Mouse (Mus musculus) lung, postnatal 14 days (tissue): ENCODE data around the gene Mical3.

Experiments
- DNase-seq: peaks from one replicate; pipeline ENCODE4 v3.0.0; 2021

The Mical3 gene

GRCm38 (mm10) chr6:121051411-121051810 is 79.4 kb downstream of the Mical3 start:
- no peak for DNase-seq

DNA sequence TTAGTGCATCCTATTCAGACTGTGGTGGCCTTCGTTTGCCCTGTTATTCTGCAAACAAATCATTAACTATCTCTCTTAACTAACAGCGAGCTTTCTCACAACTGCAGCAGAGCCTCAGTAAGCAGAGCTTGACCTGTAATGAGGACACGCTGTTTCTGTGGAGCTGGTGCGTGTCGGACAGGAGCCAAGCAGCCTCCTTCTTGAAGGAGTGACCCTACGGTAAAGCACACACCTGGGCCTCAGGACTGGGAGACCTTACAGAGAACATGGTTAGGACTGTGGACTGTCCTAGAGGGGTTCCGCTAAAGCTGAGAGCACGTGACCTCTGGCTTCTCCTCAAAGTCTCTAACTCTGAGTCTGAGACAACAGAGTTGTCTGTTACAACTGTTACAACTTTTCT is 82.1 kb downstream of the Mical3 start:
- no peak for DNase-seq

- DNase-seq, result no peak
These were observed 85.3 kb downstream of the Mical3 start for GRCm38 (mm10) chr6:121045345-121046080.

DNA sequence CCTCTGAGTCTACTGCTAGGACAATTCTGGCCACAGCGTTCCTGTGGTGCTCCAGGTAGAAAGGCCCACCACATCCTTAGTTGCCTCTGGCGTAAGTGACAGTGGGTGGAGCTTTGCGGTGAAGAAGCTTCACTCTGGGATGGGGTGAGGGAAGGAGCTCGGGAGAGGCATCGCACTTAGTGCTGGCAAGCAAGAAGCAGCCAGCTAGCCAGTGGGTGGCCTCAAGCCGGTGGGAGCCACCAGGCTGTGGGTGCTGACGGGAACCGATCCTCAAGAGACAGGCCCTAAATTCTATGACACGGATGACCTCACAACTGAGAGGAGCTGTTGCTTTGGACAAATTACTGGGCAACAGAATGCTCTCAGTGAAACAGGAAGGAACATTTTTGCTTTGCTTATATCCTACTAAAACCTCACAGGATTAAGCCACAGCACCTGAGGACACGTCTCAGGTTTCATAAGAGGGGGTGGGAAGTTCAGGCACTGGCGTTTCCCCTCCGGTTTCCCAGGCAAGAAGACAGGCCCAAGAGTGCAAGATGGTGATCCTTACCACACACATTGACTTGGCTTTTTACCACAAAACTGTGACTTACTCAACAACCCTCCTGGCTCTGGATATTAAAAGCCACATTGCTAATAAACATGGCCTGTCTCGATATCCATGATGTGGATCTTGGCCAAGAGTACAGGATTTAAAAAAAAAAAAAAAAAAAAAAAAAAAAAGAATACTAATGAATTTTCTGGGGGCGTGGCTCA is 87.2 kb downstream of the Mical3 start:
- DNase-seq, result no peak

DNA sequence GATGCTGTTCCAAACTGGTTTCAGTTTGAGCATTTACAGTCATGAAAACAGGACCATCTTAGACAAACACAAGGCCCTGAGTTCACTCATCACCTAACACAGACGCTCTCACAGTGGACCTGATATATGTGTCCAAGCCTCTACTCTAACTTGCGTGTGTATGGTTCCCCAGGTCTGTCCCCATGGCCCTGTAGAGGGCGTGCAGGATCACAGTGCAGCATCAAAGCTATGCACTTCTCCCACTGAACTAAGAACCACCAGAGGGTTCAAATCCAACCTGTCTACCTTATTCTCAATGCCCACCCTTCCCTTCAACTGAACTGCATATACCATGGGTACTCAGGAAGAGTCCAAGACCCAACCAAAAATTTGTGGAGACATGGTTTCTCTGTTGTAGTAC is 91.1 kb downstream of the Mical3 start:
- DNase-seq, result no peak

- DNase-seq, result no peak
These were observed 91.5 kb downstream of the Mical3 start for GRCm38 (mm10) chr6:121039286-121039685.

DNA sequence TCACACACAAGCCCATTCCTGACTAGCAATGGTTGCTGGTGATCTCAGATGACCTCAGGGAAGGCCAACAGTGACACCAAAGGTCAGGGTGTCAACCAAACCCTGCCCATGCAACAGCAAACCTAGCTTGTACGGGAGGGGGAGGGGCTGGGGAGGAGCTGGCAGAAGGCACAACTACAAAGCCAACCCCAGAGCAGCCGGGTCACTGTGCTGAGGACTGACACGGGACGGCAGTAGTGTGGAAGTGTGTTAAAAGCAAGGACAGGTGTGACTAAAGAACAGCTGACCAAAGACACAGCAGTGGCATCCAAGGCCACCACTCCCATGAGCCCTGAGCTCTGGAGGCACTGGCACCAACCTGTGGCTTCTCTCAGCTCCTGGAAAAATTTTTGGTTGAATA is 93.7 kb downstream of the Mical3 start:
- no peak for DNase-seq

- no peak for DNase-seq
These were observed 94.9 kb downstream of the Mical3 start for GRCm38 (mm10) chr6:121035929-121036328.

DNA sequence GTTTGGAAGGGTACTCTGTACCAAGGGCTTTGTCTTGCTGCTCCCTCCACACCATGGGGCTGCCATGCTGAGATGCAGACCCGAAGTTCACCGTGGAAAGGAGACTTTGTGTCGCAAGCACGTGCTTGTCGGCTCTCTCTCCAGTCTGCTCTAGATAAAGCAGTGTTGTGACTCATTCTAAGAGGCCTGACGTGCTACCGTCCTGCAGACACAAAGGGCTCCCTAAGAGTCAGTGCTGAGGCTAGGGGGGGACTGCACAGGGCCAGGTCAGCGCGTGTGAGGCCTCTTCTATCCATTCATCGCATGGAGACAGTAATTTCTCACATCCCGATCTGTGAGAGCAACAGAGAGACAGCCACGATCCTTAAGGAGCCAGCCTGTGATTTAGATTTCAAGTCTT is 95.5 kb downstream of the Mical3 start:
- DNase-seq, result no peak

DNA sequence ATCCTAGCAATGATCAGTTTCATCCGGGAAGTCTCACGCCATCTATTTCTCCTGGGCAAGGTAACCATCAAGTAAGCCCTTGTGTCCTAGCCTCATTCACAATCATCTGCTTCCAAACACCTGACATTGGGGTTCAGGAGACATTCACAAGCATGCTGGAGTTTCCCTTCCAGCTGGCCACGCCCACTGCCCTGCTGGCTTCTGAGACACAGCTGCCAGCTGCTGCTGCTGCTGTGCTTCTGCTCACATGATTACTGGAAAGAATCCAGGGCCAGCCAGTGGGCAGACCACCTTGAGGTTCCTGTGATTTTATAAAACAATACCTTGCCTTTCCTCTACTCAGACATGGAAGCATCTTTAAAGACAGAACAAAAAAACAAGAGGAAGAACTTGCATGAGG is 97.5 kb downstream of the Mical3 start:
- DNase-seq, result no peak

- DNase-seq, result no peak
These were observed 99.4 kb downstream of the Mical3 start for GRCm38 (mm10) chr6:121031370-121031769.

GRCm38 (mm10) chr6:121029897-121030589 is 100.8 kb downstream of the Mical3 start:
- DNase-seq, result no peak

- DNase-seq, result no peak
These were observed 102.3 kb downstream of the Mical3 start for GRCm38 (mm10) chr6:121028514-121028913.

DNA sequence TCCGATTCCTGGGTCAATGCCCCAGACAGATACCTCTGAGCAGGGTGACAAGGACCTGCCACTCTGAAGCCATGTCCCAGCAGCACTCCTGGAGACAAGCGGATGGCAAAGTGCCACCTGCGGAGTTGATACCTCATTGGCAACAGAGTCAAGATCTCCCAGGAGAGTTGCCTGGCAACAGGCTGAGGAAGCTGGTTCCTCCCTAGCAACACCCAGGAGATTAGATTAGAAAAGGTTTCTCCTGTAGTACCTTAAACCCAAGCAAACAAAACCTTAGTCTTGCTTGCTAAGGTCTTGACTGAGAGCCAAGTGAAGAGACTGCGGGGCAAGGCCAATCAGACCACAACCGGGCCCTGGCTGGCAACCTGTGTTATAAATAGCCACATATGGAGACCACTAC is 103.5 kb downstream of the Mical3 start:
- no peak for DNase-seq

DNA sequence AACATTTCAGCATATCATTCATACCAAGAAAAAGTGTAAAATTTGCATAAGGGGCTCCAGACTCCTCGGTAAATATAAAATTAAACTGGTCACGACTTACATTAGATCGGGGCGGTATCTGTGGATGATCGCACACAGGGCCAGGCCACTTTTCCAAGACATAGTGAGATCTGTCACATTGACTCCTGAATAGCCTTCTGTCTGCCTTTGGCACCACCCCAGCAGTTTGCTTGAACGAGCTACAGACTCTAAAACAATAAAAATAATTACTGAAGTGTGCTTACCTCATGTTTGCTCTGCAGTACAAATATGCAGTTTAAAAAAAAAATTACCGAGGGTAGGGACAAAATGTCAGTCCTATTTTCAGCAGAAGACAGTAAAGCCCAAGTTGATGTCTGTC is 103.9 kb downstream of the Mical3 start:
- DNase-seq, result no peak

GRCm38 (mm10) chr6:121026019-121026584 is 104.7 kb downstream of the Mical3 start:
- no peak for DNase-seq

DNA sequence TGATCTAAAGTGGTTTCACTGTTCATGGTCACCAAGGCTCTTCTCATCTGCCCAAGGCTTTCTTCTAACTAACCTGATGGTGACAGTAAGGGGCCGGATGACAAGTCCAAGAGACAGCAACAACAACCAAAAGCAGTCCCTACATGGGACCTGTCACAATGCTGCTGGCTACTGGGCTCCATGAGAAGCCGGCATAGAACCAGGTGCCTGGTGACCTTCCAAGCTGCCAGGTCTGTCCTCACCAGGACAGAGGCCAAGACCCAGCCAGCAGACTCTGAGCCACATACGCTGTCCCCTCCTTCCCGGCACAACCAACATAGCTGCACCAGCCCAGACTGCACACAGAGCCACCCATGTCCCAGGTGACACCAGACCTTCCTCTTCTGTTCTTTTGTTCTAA is 112.7 kb downstream of the Mical3 start:
- no peak for DNase-seq

- DNase-seq, result peak; percentile 50
These were observed 113.3 kb downstream of the Mical3 start for GRCm38 (mm10) chr6:121017436-121018031.

- no peak for DNase-seq
These were observed 114.7 kb downstream of the Mical3 start for GRCm38 (mm10) chr6:121016097-121016496.

- no peak for DNase-seq
These were observed 116.5 kb downstream of the Mical3 start for GRCm38 (mm10) chr6:121014339-121014738.

DNA sequence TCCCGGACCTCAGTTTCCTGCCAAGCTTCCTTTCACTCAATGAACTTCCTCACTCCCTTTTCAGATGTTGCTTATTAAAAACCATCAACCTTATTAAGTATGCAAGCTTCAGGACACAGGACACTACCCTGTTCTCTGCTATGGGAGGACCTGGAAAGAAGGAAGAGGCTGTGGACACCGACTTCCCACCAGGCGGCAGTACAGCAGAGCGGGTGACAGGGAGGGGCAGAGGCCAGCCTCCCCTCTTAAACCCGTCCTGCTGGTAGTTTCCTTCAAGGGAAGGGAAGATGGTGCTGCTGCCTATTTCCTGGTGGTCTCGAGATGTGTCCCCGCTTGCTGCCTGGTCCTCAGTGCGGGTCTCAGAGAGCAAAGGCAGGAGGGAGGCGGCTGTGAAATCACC is 117.0 kb downstream of the Mical3 start:
- peak; percentile 69 for DNase-seq

- DNase-seq, result peak; percentile 64
These were observed 119.1 kb downstream of the Mical3 start for GRCm38 (mm10) chr6:121011709-121012108.

GRCm38 (mm10) chr6:121009651-121010050 is 121.1 kb downstream of the Mical3 start:
- no peak for DNase-seq
